Comparison of ENCODE assay signal across 8 mouse cellular contexts in the genomic region with DNA sequence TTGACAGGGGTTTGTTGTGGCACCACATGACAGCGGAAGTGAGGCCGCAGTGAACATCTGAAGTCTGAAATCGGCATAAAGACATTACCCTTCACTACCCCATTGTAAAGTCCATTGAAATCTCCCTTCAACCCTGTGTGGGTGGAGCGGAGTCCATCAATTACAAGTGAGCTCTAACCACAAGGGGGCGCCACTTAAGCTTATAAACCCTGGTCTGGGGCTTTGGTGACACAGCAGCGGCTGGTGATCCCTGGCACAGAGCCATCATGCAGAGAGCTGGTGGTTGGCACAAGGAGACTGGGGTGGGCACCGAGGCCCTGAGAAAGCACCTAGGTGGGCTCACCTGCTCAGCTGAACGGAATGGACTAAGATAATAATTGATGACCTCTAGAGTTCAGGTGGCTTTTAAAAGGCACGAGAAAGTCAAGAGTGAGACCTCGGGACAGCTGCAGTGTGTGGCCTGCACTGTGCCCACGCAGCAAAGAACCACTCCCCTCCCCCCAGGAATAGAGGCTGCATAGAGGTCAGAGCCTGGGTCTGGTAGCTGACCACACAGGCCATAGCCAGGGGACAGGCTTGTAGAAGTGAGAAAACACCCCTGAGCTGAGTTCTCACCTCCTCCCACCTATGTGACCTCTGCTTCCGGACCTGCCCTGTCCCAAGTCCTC. TPM values are rescaled to one million over a fixed set of nuclear protein-coding genes. Genes with fewer than 3 reads are reported as not detected.
A peak's percentile ranks its signal among the peaks of the same experiment; 100 is the strongest.
DNase-seq lines count a peak whose midpoint lies in the region; ATAC-seq and TF ChIP-seq lines count a peak whose summit lies in the region.

No protein-coding gene starts in this region.

- no peak overlapping the region for H3K4me3 ChIP-seq in intestine, postnatal 0 days (ENCODE audit: low read depth, low read length)
- H3K4me3 ChIP-seq in midbrain, embryonic 13.5 days (replicated peaks): no peak overlapping the region

- 37% methylated on average over 12 of the region's 12 CpGs for WGBS in intestine, postnatal 0 days
- 41% methylated on average over 12 of the region's 12 CpGs for WGBS in midbrain, embryonic 13.5 days

- TF ChIP-seq CTCF in intestine, postnatal 0 days (IDR thresholded peaks at IDR 0.05; ENCODE audit: low read depth): peak; percentile 87

- no peak overlapping the region for H3K27ac ChIP-seq in intestine, postnatal 0 days (ENCODE audit: low read depth, low read length)
- no peak overlapping the region for H3K27ac ChIP-seq in midbrain, embryonic 13.5 days

- H3K27me3 ChIP-seq in intestine, postnatal 0 days (replicated peaks; ENCODE audit: control insufficient read depth, insufficient read depth, low read length): no peaks in the 10 kb centered on the region
- no peaks in the 10 kb centered on the region for H3K27me3 ChIP-seq in midbrain, embryonic 13.5 days

- peak; percentile 70 for DNase-seq in adrenal gland, adult 2 months
- DNase-seq in cerebellum, adult 9-11 months: peak; percentile 86
- DNase-seq in gastrocnemius, adult 8-10 months (ENCODE audit: low spot score in 2 of 2): peak; percentile 59 to 68
- DNase-seq in left cerebral cortex, postnatal 10 days (ENCODE audit: extremely low spot score in 1 of 2, low spot score in 2 of 2): peak; percentile 46 to 88
- peak; percentile 16 to 37 for DNase-seq in spleen, postnatal 14 days (ENCODE audit: low spot score in 2 of 2)

- no peak overlapping the region for H3K9ac ChIP-seq in intestine, postnatal 0 days (ENCODE audit: low read depth, low read length)
- H3K9ac ChIP-seq in midbrain, embryonic 13.5 days (replicated peaks): no peak overlapping the region

- intact Hi-C loops in left cerebral cortex, postnatal 10 days (cut with DNase I): loop anchor here (5.0 kb wide), 1 partner anchor 81 kb away; no protein-coding TSS in a partner anchor

- H3K4me1 ChIP-seq in intestine, postnatal 0 days (replicated peaks; ENCODE audit: control insufficient read depth, insufficient read depth, low read length): peaks cover 7% of the 10 kb centered on the region; the same call in 1 of the 2 replicates
- H3K4me1 ChIP-seq in midbrain, embryonic 13.5 days (replicated peaks): no peaks in the 10 kb centered on the region

- ATAC-seq in intestine, postnatal 0 days: peak; percentile 34
- peak; percentile 53; the same call in 1 of the 2 replicates for ATAC-seq in midbrain, embryonic 13.5 days
- ATAC-seq in inflammation-experienced regulatory T-cells, adult 6 months: no peak

- no peak overlapping the region for H3K4me2 ChIP-seq in intestine, postnatal 0 days (replicated peaks; ENCODE audit: low read depth)
- no peak overlapping the region for H3K4me2 ChIP-seq in midbrain, embryonic 13.5 days (replicated peaks)

- H3K9me3 ChIP-seq in intestine, postnatal 0 days (ENCODE audit: control insufficient read depth): no peaks in the 10 kb centered on the region
- H3K9me3 ChIP-seq in midbrain, embryonic 13.5 days: no peaks in the 10 kb centered on the region

- no peaks in the 10 kb centered on the region for H3K36me3 ChIP-seq in intestine, postnatal 0 days (ENCODE audit: control insufficient read depth, insufficient read depth)
- no peaks in the 10 kb centered on the region for H3K36me3 ChIP-seq in midbrain, embryonic 13.5 days

RNA-seq across cellular contexts. Expression of a gene that starts 38.3 kb away (rescaled TPM):
- under 1 TPM; 0.20 to 0.59 TPM for total RNA-seq in adrenal gland, adult 2 months (2021)
- polyA plus RNA-seq in adrenal gland, adult 2 months (2012; rRNA removed): 0.66 and 1.3 TPM in 2 replicates
- total RNA-seq in gastrocnemius, adult 8-10 months (2022): under 1 TPM in 1 of 4 experiments, not detected in 3; 0.02 TPM
- 5.2 TPM in 2 replicates for polyA plus RNA-seq in intestine, postnatal 0 days (2015; fragmentation: Nextera tagmentation; extraction: Ambion mirVana)
- total RNA-seq in left cerebral cortex, postnatal 10 days (2021): 10 to 100 TPM; 66.1 to 75.1 TPM
- polyA plus RNA-seq in midbrain, embryonic 13.5 days (2015; fragmentation: Nextera tagmentation; extraction: Ambion mirVana): 19.2 and 27.0 TPM in 2 replicates
- 10 to 100 TPM; 26.0 to 46.3 (median 40.8) TPM for polyA plus RNA-seq in inflammation-experienced regulatory T-cells, adult 6 months (2017; shearing (Covaris generic))

Comparison
In these comparisons a context has a peak if more than half of its experiments do, and no peak if none do; other contexts are left out.
1. DNase-seq: peak in every context shown above with its lines; median percentile 86 in cerebellum, adult 9-11 months; 70 in adrenal gland, adult 2 months; 67 in left cerebral cortex, postnatal 10 days; 64 in gastrocnemius, adult 8-10 months; 26 in spleen, postnatal 14 days.